Mouse (Mus musculus): ENCODE measurements at regions not wholly inside any gene's neighbourhood (a gene's known extent, or its start where the extent isn't known, plus 50 kb on each side); places are given as distances from the start of the nearest gene placed in this dataset.
"Not testable (repeated sequence)": the region's sequence is repeated elsewhere in the genome, so short reads cannot be mapped to it uniquely, and the experiment has no call there.

DNA sequence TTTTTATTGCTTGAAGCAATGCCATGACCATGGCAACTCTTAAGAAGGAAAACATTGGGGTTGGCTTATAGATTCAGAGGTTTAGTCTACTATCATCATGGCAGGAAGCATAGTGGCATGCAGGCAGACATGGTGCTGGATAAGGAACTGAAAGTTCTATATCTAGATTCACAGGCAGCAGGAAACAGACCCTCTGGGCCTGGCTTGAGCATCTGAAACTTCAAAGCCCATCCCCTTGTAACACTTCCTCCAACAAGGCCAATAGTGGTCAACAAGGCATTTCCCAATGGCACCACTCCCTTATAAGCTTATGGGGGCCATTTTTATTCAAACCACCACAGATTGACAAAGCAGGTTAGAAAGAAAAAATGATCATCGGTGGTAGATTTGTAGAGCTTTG lies 548.5 kb upstream of the Arid1b start:
- DNase-seq, result no peak

DNA sequence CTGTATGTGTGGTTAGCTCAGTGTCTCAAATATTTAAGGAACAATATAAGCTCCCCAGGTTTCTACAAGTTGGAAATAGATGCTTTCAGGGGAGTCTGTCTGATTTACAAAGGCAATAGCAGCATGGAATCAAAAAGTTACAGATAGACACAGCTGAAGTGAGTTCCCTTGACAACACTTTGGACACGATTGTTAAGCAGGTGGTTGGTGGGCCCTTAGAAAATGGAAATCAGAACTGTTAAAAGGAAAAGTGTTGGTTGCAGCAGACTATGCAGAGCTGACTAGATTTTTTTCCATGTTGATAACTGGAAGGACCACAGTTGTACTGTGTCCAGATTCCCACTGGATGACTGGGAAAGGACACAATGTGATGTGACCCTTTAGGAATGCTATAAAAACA lies 536.6 kb upstream of the Arid1b start:
- DNase-seq, result no peak

DNA sequence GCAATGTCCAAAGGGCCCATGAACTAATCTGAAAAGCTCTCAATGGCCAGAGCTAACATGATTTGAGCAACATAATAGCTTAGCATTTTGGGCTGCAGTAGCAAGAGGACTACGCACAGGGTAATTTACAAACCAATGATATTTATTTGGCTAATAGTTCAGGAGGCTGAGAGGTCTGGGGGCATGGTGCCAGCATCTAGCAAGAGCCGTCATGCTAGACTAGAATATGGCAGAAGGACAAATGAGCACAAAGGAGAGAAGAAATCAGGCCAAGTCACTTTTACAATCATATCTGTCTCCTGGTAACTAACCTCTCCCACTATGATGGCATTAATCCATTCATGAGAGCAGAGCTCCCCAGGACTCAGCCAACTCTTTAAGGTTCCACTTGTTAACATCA lies 532.6 kb upstream of the Arid1b start:
- no peak for DNase-seq

DNA sequence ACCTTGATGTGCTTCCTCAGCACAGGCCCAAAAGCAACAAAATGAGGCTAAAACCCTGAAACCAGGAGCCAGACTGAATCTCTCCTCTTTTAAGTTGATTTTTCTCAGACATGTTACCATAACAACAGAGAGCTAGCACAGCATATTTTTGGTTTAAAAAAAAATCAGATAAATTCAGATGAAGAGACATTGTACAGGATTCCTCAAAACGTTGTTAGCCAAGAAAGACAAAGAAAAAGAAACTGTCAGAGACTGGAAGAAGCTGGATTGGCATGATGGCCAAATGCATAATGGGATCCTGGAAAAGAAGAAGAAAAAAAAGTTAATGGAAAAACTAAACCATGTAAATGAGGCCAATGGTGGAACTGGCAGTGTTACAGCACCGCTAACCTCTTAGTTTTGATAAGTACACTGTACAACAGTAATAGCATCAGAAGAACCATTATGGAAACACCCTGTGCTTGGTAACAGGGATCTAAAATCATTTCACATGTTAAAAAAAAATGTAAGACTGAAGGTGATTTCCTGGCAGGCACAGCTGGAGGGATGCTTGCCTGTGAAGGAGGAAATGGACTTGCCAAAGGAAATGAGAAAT lies 529.7 kb upstream of the Arid1b start:
- no peak for DNase-seq

DNA sequence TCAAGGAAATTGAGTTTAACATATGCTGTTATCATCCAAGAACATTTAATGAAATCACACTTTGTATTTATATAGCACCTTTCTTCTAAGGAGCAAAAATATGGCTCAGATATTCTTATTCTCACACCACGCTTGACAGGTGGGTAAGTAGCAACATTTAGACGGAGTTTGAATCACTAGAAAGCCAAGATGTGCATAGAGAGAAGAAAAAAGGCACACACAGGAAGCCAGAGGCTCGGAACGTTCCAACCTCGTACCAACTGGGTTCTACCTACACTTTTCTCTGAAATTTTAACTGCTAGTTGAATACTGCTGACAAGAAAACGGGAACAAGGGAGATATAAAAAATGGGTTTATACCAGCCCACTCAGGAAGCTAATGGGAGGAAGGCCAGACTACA lies 528.4 kb upstream of the Arid1b start:
- DNase-seq, result no peak

DNA sequence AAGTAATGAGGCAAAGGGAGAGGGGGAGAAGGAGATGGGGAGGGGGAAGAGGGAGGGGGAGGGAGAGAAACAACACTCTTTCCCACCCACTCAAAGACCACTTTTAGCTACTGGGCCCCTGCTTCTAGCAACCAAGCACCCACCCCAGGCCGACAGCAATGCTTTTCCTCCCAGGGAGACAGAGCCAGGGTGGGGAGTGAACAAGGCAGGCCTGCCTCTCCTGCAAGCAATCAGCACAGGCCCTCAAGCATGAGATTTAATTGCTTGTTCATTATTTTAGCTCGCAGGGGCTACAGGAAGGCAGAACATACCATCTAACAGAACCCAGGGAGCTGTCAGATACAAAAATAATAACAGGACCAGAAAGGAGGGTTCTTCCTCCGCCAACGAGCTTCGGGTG lies 521.7 kb upstream of the Arid1b start:
- DNase-seq, result no peak

DNA sequence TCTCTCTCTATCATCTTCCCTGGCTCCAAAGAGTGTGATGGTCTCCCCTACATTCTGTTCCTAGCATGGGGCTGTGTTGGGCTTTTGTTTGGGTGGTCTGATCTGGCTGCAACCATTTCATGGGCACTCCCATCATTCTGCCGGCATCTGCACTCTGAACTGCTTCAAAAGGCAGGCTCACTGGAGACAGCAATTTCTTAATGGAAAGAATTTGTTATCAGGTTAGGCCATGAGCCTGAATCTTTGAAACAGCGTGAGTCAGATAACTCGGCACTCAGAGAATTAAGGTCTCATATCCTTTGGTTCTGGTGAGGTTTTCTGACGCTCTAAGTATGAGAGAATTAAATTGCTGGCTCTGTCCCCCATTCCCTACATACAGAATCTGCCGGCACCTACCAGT lies 519.8 kb upstream of the Arid1b start:
- no peak for DNase-seq

DNA sequence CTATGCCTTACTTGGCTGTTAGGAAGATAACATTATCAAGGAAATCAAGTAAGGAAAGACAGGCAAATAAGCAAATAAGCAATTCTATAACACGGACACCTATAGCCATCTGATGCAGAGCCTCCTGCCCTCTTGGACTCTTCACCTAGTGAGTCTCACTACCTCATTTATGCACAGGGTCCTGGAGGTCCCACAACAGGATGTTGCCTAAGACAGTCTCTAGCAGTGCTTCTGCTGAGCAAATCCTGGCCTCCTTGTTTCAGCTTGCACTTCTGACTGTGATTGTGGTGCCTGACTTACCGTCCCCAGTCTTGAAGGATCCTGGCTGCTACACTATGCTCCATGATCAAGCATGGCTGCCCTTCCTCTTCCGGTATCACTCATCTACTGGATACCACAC lies 518.5 kb upstream of the Arid1b start:
- DNase-seq, result no peak

DNA sequence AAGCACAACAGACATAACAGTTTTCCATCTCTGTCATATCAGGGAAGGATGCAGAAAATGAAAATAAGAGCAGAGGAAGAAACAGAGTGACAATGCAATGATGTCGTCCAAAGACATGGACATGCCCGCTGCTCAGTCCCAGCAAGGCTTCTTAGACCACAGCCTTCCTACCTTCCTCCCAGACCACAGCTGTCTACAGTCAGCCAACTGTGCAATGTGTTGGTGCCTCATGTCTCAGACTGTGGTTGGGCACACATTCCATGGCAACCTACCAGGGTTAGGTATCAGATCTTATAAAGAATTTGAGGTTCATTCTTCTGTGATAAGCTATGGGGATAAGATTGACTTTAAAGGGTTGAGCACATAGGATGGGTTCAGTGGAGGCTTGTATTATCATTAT lies 499.7 kb upstream of the Arid1b start:
- DNase-seq, result no peak

DNA sequence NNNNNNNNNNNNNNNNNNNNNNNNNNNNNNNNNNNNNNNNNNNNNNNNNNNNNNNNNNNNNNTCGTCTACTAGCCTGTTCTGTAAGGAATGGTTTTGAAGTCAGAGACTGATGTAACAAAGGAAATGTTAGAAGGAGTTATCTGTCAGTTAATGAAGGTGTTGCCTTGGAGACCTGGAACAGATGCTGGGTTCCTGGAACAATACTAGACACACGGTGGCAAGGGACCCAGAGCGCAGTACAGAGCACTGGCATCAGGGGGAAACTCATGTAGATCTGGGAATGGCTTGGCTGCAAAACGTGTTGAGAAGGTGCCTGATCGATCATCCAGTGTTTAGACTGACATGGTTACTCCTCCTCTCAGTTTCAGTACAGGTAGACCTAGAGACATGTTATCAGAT lies 493.6 kb upstream of the Arid1b start:
- DNase-seq, result no peak

DNA sequence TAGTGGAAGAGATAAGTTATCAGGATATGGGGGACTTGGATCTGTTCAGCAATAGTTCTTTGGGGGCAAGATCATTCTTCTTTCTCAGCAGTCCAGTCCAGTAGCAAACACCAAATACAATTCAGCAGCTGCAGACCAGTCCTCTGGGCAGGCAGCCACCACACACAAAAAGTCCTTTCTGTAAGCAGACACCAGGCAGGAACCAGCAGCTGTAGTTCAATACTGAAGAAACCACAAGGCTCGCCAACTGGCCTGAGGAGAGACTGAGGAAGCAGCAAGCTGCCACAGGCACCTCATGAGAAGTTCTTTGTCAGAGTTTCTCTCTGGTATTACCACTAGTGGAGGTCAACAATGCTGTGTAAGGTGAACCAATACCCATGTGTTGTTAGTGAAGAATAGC lies 493.1 kb upstream of the Arid1b start:
- no peak for DNase-seq

DNA sequence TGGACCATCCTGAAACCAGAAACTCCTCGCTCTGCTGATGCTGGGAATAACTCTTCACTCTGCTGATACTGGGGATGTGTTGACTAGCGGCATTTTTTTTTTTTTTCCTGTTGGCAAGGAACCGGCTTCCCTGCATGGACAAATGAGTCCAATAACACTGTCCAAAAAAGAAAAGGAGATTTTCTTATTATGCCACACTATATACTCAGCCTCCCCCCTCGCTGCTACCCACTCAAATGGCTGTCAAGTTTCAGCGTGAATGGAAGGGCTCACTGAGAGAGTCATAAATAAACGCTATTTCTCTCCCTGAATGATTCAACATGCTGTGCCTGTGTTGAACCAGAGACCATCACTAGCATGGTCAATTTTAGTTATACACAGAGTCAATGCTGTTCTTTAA lies 489.2 kb upstream of the Arid1b start:
- DNase-seq, result no peak

DNA sequence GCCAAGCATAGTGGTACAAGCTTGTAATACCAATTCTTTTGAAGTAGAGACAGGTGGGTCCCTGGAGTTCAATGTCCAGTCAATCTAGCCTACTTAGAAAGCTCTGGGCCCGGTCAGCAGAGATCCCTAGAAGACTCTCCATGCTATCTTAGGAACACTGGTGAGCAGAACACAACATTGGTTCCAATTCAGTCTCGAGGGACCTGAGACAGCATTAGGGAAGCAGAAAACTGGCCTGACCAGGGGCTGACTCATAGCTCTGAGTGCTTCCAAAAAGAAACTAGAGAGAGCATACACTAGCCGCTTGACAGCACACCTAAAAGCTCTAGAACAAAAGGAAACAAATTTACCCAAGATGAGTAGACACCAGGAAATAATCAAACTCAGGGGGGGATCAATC lies 484.6 kb upstream of the Arid1b start:
- no peak for DNase-seq

DNA sequence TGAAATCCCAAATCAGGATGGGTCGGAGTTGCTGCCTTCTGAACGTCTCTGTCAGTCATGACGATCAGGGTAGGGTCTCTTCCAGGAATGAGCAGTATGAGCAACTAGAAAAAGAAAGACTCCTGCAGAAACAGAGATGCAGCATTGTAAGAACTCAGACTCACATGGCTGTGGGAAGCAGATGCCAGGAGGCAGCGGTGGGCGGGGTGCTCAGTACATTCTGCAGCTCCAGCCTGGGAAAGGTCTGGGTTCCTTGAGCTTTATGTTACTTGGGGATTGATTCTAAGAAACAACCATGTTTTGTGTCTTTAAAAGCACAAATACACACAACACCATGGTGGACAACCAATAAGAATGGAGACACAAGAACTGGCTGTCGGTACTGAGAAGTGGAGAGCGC lies 478.0 kb upstream of the Arid1b start:
- no peak for DNase-seq

DNA sequence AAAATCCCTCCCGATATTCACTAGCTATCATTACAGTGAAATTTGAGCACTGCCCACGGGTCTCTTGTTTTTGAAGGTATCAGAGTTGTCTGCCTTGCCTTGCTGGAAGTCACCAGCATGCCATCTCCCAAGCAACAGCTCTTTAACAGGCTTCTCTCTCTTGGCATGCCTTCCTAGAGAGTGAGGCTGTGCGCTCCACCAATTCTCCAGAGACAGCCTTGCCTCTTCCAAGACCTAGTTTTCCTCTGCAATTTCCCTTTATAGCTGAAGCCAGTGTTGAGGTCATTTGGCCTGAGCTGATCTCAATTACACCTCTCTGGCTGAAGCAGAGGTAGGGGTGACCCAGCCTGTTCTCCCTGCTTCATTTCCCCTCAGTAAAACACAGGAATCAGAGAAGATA lies 477.3 kb upstream of the Arid1b start:
- no peak for DNase-seq

DNA sequence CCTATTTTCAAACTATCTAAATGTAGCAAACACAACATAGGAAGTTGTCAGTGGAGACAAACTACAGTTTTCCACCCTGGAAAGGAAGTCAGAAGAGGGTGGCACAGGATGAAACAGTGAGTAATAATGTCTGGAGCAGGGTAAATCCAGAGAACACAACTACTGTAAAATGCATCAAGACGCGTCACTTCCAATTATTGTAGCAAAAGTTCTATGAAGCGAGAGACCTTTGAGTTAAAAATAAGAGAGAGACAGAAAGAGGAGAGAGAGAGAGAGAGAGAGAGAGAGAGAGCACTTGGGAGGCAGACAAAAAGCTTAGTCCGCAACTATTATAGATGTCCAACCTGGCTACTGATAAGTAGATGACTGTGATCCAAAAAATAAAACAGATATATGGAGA lies 473.1 kb upstream of the Arid1b start:
- DNase-seq, result no peak

DNA sequence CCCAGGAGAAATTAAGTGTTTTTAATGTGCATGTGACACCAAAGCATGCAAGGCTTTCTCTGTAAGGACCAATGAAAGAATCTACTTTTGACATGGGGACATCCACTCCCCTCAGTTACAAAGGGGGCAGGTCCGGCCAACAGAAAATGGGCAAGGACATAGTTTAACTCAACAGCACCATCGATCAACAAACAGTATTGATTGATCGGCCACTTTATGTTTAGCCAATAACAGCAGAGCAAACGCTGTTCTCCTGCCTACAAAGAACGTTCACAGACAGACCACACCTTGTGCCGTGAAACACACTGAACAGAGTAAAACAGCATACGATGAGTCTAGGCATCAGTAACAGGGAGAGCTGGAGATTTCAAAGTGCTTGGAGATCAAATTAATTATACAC lies 467.7 kb upstream of the Arid1b start:
- DNase-seq, result no peak

DNA sequence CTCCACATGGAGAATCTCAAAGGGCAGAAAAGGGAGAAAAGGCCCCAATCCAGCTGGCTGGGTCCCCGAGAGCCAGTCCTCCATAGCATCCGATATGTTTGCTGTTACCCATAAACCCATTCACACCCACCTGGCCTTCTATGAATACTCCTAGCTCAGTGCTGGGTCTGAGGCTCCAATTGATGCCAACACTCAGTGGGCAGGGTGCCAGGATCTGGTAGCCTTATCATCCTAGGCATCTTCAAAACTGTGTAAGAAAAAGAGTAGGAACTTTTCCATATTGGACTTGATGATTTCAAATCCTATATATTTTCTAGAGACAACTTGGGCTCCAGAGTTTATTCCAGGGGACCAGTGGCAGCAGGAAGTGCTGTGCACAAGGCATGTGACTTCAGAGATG lies 462.0 kb upstream of the Arid1b start:
- no peak for DNase-seq

DNA sequence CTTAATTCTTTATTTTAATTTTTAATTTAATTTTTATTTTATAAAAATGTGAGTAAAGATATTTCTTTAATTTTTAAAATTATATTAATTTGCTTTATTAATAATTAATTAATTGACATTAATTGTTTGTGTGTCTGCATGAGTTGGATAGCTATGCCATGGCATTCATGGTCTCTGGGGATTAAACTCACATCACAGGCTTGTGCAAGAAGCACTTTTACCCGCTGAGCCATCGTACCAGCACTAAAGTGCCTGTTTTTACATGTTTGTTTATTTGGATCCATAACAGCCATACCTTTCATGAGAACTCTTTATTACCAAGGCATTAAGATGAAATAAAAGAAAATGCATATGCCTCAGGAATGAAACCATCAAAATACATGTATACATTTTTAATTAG lies 453.7 kb upstream of the Arid1b start:
- no peak for DNase-seq

DNA sequence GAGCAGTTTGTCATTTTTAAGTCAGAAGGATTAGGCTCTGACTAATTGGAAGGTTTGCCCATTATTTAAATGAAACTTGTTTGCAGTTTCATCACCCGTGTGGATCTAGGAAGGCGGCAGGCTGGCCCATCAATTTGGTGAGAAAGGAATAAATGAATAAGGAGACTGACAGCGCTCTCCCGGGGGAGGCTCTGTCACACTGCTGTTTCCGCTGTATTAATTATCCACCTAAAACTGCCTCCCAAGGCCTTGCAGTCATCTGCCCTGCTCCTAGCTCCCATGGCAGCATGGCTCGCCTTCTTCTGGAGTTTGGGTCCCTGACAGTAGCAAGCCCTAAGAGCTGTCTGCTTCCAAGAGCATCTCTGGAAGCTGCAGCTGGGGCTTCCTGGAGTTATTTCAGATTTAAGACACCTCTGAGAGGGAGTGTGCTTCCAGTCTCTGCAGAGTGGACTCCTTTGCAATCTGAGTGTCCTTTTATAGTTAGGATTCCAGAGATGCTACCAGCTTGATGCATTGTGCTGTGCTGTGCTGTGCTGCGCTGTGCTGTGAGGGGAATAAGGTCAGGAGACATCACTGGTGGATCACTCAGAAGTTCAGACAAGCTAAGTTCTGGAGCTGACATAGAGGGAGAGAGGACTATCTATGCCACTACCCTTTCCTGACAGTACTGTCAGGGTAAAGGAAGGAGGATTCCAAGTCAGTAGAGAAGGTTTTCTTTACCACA lies 452.9 kb upstream of the Arid1b start:
- DNase-seq, result no peak

DNA sequence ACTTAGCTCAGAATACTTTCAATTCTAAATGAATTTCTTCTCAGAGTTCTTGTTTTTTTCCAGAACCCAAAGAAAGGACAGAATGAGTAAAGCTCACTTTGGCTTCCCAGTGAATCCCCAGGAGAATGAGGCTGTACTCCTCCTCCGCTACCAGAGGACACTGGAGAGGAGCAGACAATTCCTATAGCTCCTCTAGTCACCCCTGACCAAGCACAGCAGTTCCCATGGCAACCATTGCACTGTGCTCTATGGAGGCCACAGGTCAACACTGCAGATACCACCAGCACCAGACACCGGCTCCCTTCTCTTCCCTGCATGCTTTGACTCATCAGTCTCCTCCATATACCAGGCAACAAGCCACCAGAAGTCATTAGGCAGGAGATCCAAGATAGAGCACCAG lies 447.6 kb upstream of the Arid1b start:
- no peak for DNase-seq

DNA sequence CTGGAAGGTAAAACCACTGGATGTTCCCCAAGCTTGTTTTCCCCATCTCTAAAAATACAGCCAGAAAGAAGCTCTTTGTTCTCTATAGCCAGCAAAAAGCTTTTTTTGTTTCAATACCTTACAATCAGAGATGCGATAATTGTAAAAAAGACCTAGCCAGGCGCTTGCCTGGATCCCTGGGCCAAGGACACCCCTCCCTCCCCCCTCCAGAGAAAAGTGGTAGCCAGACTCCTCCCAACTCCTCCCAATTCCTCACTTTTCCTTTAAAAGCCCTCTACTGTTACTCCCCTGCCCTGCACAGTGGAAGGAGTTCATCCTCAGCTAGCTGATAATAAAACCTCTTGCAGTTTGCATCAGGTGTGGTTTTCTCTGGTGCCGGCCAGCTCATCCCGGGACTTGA lies 441.1 kb upstream of the Arid1b start:
- DNase-seq, result not testable (repeated sequence)

DNA sequence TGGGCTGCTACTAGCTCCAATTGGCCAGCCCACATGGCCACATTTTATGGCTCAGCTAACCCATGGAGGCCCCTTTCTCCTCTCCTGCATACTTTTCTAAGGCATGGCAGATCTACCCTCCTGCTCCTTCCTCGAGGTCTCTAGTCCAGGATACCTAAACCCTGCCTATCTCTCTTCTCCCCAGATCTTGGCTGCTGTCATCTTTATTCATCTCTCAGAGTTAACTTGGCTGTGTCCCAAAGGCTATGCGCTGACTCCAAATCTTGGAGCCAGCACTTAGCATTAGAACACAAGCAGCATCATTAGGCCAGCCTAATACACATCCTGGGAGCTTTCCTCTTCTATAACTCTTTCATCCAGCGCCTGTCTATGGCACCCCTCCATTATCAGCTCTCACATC lies 430.5 kb upstream of the Arid1b start:
- DNase-seq, result no peak

DNA sequence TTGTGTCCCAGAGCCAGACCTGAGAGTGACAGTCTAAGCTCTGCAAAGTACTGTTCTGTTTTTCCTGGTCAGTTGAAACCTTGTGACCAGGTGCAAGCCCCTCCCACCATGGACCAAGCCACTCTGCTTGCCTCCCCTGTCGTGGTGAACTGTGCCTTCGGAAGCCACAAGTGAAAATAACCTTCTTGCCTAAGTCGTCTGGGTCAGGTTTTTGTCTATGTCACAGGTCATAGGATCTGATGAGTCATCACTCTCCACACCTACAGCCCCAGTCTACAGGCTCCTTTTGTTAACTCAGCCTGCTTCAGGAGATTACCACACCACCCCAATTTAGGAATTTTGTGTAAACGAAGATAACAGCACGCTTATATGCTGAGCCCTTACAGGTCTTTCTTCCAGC lies 417.2 kb upstream of the Arid1b start:
- no peak for DNase-seq

DNA sequence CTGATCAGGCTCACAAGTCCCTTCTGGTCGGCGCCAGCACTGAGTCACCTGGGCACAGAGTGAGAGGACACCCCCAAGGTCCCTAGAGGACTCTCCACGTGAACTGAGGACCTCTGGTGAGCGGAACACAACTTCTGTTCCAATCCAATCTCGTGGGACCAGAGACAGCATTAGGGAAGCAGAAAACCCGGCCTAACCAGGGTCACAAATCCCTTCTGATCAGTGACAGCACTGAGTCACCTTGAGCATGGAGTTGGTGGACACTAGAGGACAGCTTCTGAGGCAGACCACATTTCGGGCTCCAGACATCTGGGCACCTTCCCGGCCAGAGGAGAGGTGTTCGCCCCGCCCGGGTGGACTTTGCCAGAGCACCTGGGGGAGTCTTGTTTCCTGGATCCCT lies 412.3 kb upstream of the Arid1b start:
- DNase-seq, result no peak
